21 mouse cellular contexts compared by ENCODE assay signal in genomic region chr6:87695947-87696346, GRCm38 (mm10).
"Had no signal": no experiment of that assay in that cellular context is flagged by ENCODE, and none has a peak within 500 bp of the region (broad histone marks: within the 10 kb centered on the region; RNA-seq: fewer than 3 reads in every experiment).

No protein-coding gene starts in this region.

- H3K4me1 ChIP-seq: limb, embryonic 13.5 days; liver, embryonic 12.5 days; liver, embryonic 15.5 days; lung, embryonic 15.5 days; midbrain, embryonic 15.5 days; stomach, embryonic 15.5 days had no signal

- H3K9ac ChIP-seq: limb, embryonic 13.5 days; liver, embryonic 12.5 days; liver, embryonic 15.5 days; lung, embryonic 15.5 days; midbrain, embryonic 15.5 days; stomach, embryonic 15.5 days had no signal

- H3K4me2 ChIP-seq: limb, embryonic 13.5 days; liver, embryonic 12.5 days; liver, embryonic 15.5 days; lung, embryonic 15.5 days; midbrain, embryonic 15.5 days; stomach, embryonic 15.5 days had no signal

- H3K27ac ChIP-seq: limb, embryonic 10.5 days; limb, embryonic 13.5 days; liver, embryonic 12.5 days; liver, embryonic 15.5 days; lung, embryonic 15.5 days; midbrain, embryonic 10.5 days; midbrain, embryonic 15.5 days; stomach, embryonic 15.5 days had no signal

- DNase-seq: kidney, adult 8-10 months; kidney, postnatal 14 days; liver; lung, adult 18-20 months; lung, postnatal 10 days; lung, postnatal 36 days; right cerebral cortex, adult 18-20 months; right cerebral cortex, postnatal 14 days; spleen, adult 18-20 months; thymus, adult 18-20 months; thymus, postnatal 36 days had no signal

- H3K27me3 ChIP-seq: limb, embryonic 13.5 days; lung, embryonic 15.5 days; midbrain, embryonic 15.5 days; stomach, embryonic 15.5 days had no signal

- H3K36me3 ChIP-seq: limb, embryonic 10.5 days; limb, embryonic 13.5 days; liver, embryonic 12.5 days; liver, embryonic 15.5 days; lung, embryonic 15.5 days; midbrain, embryonic 10.5 days; midbrain, embryonic 15.5 days; stomach, embryonic 15.5 days had no signal

- H3K9me3 ChIP-seq: liver, embryonic 12.5 days; liver, embryonic 15.5 days; lung, embryonic 15.5 days; midbrain, embryonic 10.5 days; midbrain, embryonic 15.5 days; stomach, embryonic 15.5 days had no signal

- ATAC-seq: intestine, postnatal 0 days; liver, embryonic 12.5 days; midbrain, embryonic 15.5 days had no signal

- H3K4me3 ChIP-seq: limb, embryonic 10.5 days; limb, embryonic 13.5 days; liver, embryonic 12.5 days; liver, embryonic 15.5 days; lung, embryonic 15.5 days; megakaryocyte, embryonic 14.5 days; midbrain, embryonic 10.5 days; midbrain, embryonic 15.5 days; stomach, embryonic 15.5 days had no signal
